Mouse (Mus musculus): Measurements from ENCODE around the gene Il1b. TPM values are rescaled to one million over a fixed set of nuclear protein-coding genes. Genes with fewer than 3 reads are reported as not detected.

Il1b gene
- 1.2 and 1.3 TPM in 2 replicates for polyA plus RNA-seq (2015; fragmentation: Nextera tagmentation; extraction: Ambion mirVana)

GRCm38 (mm10) chr2:129371039-129371438, at the start of gene Il1b:
Gene Il1b, minus strand, starts transcription at chr2:129371139.

Other genes starting within 250 kb of the Il1b start
- 23.9 and 36.6 TPM in 2 replicates for gene Chchd5, start 241.4 kb downstream of the Il1b start, polyA plus RNA-seq (2015; fragmentation: Nextera tagmentation; extraction: Ambion mirVana)
- gene Slc20a1, start 172.4 kb downstream of the Il1b start, polyA plus RNA-seq (2015; fragmentation: Nextera tagmentation; extraction: Ambion mirVana) = 7.8 and 9.9 TPM in 2 replicates
- gene Ckap2l, start 73.9 kb downstream of the Il1b start, polyA plus RNA-seq (2015; fragmentation: Nextera tagmentation; extraction: Ambion mirVana) = 12.5 and 12.9 TPM in 2 replicates
- gene Il1a, start 61.2 kb downstream of the Il1b start, polyA plus RNA-seq (2015; fragmentation: Nextera tagmentation; extraction: Ambion mirVana) = 0.58 and 0.91 TPM in 2 replicates
- gene F830045P16Rik, start 165.5 kb upstream of the Il1b start, polyA plus RNA-seq (2015; fragmentation: Nextera tagmentation; extraction: Ambion mirVana) = not detected in 2 replicates
- 27.8 and 40.0 TPM in 2 replicates for gene Sirpa, start 221.7 kb upstream of the Il1b start, polyA plus RNA-seq (2015; fragmentation: Nextera tagmentation; extraction: Ambion mirVana)